Mouse (Mus musculus) adrenal gland, adult (tissue): ENCODE results near the gene Tsacc.
"Not testable (repeated sequence)": the region's sequence is repeated elsewhere in the genome, so short reads cannot be mapped to it uniquely, and the experiment has no call there.

Experiments
- DNase-seq, 2 experiments: peaks; one replicate each; pipeline ENCODE4 v3.0.0; 2022 to 2023; ENCODE audit warnings: low spot score in 1 of 2; ENCODE audit not compliant: inconsistent age in 2 of 2

The Tsacc gene

DNA sequence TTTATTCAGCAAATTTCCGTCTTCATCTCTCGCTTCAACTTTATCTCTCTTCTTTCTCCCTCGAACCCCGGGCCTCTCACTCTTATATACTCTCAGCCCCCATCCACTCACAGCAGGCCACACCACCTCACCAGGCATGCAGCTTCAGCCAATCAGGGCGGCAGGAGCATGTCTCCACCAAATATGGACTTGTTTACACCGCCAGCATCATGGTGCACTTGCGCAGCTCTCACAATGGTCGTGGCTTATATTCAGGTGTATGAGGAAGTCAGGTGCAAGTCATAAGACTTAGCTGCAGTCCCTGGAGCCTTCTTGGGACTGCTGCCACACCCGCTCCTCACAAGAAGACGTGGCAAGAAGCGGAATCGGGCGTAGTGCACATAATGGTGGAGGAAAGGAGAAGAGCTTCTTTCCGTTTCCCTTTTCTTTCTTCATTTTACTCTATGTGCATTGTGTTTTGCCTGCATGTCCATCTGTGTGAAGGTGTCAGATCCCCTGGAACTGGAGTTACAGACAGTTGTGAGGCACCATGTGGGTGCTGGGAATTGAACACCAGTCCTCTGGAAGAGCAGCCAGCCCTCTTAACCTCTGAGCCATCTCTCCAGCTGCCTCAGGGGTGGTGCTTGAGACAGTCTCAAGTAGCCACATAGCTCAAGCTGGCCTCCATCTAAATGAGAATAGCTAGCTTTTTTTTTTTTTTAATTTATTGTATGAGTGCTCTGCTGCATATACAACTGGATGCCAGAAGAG, 11.8 kb downstream of the Tsacc start:
- DNase-seq = not testable (repeated sequence)

- not testable (repeated sequence) for DNase-seq
Observed at GRCm38 (mm10) chr3:88281141-88281916, 15.5 kb downstream of the Tsacc start.

DNA sequence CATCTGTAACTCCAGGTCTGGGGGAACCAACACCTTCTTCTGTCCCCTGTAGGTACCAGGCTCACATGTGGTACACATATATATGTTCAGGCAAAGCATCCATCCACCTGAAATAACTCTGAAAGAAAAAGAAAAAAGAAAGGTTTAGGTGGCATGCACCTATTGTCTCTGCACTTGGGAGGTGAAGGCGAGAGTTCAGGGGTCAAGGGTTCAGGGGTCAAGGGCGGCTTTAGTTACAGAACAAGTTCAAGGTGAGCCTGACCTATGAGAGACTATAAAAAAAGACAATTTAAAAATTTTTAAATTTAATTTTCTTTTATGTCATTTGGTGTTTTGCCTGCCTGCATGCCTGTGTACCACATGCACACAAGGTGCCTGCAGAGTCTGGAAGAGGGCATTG, 16.8 kb downstream of the Tsacc start:
- DNase-seq = no peak

DNA sequence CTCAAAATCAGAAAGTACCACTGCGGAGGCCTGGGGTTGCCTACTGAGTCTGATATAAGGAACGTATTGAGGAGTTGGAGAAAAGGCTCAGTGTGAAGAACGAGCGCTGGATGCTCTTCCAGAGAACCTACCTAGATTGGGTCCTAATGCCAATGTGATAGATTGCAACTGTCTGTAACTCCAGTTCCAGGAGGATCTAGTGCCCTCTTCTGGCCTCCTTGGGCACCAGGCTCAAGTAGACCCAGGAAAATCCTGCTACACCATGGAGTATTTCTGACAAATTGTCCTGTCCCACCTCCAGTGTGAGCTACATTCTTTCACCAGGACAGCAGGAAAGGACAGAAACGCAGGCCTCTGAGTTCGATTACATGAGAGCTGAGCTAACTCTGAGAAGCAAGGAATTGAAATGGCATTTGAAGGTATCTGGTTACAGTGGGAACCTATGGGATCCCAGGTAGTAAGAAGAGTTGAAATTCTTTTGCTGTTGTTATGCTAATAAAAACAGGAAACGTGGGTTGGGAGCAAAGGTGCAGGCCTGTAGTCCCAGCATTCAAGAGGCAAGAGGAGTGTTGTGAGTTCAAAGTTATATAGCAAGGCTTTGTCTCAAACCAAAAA, 20.2 kb downstream of the Tsacc start:
- DNase-seq = peak; percentile 37 to 81

DNA sequence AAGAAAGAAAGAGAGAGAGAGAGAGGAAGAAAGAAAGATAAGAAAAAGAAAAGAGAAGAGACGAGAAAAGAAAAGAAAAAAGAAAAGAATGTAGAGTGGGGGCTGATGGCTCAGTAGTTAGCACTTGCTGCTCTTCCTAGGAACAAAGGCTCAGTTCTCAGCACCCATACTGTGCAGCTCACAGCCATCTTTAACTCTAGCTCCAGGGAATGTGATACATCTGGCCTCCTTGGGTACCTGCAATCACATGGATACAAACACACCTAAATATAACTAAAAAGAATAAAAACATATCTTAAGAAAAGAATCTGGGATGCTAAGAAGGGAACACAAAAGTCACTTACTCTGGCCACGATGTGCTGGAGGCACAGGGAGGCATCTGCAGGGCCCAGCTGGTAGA, 20.7 kb downstream of the Tsacc start:
- DNase-seq = no peak

DNA sequence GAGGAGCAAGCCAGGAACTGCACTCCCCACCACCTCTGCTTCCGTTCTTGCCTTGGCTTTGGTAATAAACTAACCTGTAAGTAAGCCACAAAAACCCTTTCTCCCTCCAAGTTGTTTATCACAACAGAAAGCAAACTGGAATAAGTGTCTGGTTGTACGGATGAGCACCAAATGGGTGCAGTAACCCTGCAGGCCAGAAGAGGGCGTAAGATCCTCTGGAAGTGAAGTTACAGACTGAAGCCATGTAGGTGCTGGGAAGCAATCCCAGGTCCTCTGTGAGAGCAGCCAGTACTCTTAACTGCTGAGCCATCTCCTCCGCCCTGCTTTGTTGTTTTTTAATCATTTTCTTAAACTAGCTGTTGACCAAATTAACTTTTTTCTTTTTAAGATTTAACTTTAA, 22.8 kb downstream of the Tsacc start:
- no peak for DNase-seq

- DNase-seq = no peak
Observed at GRCm38 (mm10) chr3:88271859-88272258, 24.9 kb downstream of the Tsacc start.

DNA sequence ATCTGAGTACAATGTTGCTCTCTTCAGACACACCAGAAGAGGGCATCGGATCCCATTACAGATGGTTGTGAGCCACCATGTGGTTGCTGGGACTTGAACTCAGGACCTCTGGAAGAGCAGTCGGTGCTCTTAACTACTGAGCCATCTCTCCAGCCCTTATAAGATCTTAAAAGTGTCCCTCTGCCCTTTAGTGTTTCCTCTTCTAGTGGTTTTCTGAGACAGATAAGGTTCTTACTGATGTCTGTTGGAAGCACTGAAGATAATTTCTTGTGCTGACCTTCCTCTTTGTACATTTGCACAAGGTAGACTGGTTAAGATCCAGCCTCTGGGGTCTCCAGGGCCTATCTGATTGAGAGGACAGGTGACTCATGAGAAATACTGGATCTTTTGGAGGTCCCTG, 25.5 kb downstream of the Tsacc start:
- not testable (repeated sequence) for DNase-seq

- no peak for DNase-seq
Observed at GRCm38 (mm10) chr3:88268991-88269390, 27.8 kb downstream of the Tsacc start.

GRCm38 (mm10) chr3:88268014-88268413, 28.8 kb downstream of the Tsacc start:
- not testable (repeated sequence) for DNase-seq

- DNase-seq = no peak
Observed at GRCm38 (mm10) chr3:88262346-88262745, 34.5 kb downstream of the Tsacc start.

DNA sequence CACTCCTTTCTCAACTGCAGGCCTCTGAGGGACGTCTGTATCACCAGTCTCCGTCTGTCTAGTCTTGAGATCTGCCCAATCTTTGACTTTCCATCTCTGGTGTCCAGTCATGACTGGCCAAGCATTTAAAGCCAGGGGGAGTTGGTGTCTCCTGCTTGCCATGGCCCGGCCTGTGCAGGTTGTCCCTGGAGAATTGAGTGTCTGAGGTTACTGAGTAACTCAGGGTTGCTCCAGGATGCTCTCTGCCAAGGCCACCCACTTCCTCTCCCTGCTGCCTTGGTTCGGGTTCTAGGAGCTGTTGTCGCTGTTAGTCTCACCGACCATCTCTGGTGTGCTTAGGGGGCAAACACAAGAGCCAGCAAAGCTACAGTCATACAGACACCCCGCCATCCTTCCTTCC, 40.4 kb downstream of the Tsacc start:
- no peak for DNase-seq

GRCm38 (mm10) chr3:88255950-88256349, 40.8 kb downstream of the Tsacc start:
- DNase-seq = no peak

- DNase-seq = peak; percentile 81 to 88
Observed at GRCm38 (mm10) chr3:88254268-88254926, 42.4 kb downstream of the Tsacc start, which contains the start of gene Rhbg. Gene Rhbg (minus strand): TSS chr3:88254709.

DNA sequence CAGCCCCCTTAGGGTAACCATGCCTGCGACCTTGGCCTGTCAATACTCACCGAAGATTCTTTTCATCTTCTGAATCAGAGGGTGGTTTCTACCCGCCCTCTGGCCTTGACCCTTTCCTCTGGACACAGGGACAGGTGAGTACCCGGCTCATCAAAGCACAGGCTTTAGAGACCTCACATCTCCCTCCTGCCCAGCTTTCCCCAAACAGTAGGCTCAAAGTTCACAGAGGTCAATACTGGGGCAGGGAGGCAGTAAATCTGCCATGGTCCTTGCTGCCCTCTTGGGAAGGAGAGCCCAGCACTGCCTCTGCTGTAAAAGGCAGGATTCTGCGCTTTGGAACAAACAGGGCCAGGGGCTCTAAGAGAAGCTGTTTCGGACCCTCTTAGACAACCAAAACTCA, 44.1 kb downstream of the Tsacc start:
- DNase-seq = peak; percentile 32 to 52

DNA sequence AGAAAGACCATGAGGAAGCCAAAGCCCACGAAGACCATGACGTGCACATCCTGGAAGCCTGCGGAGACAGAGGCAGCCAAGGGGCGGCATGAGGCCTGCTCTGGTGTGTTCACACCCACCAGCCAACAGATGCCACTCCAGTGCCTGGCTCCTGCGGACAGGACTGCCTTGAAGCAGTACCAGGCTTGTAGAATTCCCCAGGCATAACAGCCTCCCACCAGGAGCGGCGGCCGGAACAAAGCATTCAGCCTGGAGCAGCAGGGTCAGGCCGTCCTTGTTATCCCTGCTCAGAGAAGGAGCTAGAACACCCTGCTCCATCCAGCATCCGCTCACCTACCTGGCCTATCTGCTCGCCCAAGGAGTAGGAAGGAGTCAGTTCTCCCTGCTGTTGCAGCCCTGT, 48.4 kb downstream of the Tsacc start:
- no peak for DNase-seq

GRCm38 (mm10) chr3:88247666-88248065, 49.1 kb downstream of the Tsacc start:
- no peak for DNase-seq

GRCm38 (mm10) chr3:88245811-88246210, 51.0 kb downstream of the Tsacc start:
- peak; percentile 75 to 90 for DNase-seq

DNA sequence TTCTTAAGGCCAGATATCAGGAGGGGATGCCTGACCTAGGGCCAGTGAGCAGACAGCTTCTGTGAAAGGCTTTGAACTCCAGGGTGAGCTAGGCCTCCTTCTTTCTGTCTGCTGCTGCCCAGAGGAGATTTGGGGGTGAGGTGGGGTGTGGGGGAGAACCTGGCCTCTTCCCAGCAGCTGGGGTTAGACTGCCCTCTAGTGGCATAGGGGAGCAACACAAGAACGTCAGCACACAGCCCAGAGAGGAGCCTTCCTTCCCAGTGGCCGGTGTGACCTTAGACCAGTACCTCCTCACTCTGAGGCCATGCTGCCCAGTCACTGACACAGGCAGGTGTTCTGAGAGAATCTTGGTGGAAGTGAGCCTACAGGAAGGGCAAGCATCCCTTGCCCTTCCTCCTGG, 52.7 kb downstream of the Tsacc start:
- peak in 1 of 2 experiments; percentile 81 for DNase-seq

DNA sequence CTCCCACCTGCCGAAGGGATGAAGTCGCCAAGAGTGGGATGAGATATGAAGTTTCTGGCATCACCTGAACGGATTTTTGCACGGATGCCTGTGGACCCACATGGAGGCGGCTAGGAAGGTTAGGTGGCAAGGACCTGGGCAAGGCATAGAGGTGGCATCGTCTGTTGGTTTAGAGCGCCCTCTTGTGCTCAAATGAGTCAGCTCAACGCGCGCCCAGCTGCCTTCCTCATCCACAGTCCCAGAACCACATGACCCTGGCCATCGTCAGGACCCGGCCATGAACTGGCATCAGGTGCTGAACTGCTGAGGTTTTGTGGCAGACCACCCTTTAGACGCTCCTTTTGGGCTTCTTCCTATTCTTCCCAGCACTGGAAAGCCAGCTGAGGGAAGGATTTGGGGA, 54.3 kb downstream of the Tsacc start:
- DNase-seq = peak; percentile 75 to 92

- DNase-seq = no peak
Observed at GRCm38 (mm10) chr3:88241045-88241786, 55.6 kb downstream of the Tsacc start.
